Mouse (Mus musculus): ENCODE measurements at regions not wholly inside any gene's neighbourhood (a gene's known extent, or its start where the extent isn't known, plus 50 kb on each side); places are given as distances from the start of the nearest gene placed in this dataset.
A peak's percentile ranks its signal among the peaks of the same experiment; 100 is the strongest.

GRCm38 (mm10) chr7:36934792-36935555, 237.1 kb downstream of the Tshz3 start:
- peak; percentile 65 to 69 for DNase-seq (ENCODE audit: low spot score in 2 of 2)

GRCm38 (mm10) chr7:36940611-36941010, 242.7 kb downstream of the Tshz3 start:
- DNase-seq (ENCODE audit: low spot score in 2 of 2): no peak

- DNase-seq (ENCODE audit: low spot score in 2 of 2): no peak
These were observed 247.3 kb downstream of the Tshz3 start for GRCm38 (mm10) chr7:36945024-36945815.

GRCm38 (mm10) chr7:36949511-36949910, 251.6 kb downstream of the Tshz3 start:
- DNase-seq (ENCODE audit: low spot score in 2 of 2): no peak

GRCm38 (mm10) chr7:36955376-36955775, 257.5 kb downstream of the Tshz3 start:
- no peak for DNase-seq (ENCODE audit: low spot score in 2 of 2)

GRCm38 (mm10) chr7:36958255-36958654, 260.3 kb downstream of the Tshz3 start:
- DNase-seq (ENCODE audit: low spot score in 2 of 2): no peak

GRCm38 (mm10) chr7:36971772-36972171, 273.9 kb downstream of the Tshz3 start:
- DNase-seq (ENCODE audit: low spot score in 2 of 2): no peak

- DNase-seq (ENCODE audit: low spot score in 2 of 2): no peak
These were observed 275.9 kb downstream of the Tshz3 start for GRCm38 (mm10) chr7:36973654-36974320.

GRCm38 (mm10) chr7:36974573-36974972, 276.7 kb downstream of the Tshz3 start:
- DNase-seq (ENCODE audit: low spot score in 2 of 2): peak; percentile 12 to 46

GRCm38 (mm10) chr7:36975475-36975874, 277.6 kb downstream of the Tshz3 start:
- no peak for DNase-seq (ENCODE audit: low spot score in 2 of 2)

GRCm38 (mm10) chr7:36977819-36978218, 279.9 kb downstream of the Tshz3 start:
- DNase-seq (ENCODE audit: low spot score in 2 of 2): no peak

GRCm38 (mm10) chr7:36989380-36989779, 291.5 kb downstream of the Tshz3 start:
- no peak for DNase-seq (ENCODE audit: low spot score in 2 of 2)

- DNase-seq (ENCODE audit: low spot score in 2 of 2): no peak
These were observed 306.7 kb downstream of the Tshz3 start for GRCm38 (mm10) chr7:37004601-37005000.

- DNase-seq (ENCODE audit: low spot score in 2 of 2): no peak
These were observed 307.8 kb downstream of the Tshz3 start for GRCm38 (mm10) chr7:37005701-37006100.

GRCm38 (mm10) chr7:37006921-37007320, 309.0 kb downstream of the Tshz3 start:
- no peak for DNase-seq (ENCODE audit: low spot score in 2 of 2)

- DNase-seq (ENCODE audit: low spot score in 2 of 2): no peak
These were observed 313.3 kb downstream of the Tshz3 start for GRCm38 (mm10) chr7:37011180-37011754.

- no peak for DNase-seq (ENCODE audit: low spot score in 2 of 2)
These were observed 322.2 kb downstream of the Tshz3 start for GRCm38 (mm10) chr7:37020078-37020477.

GRCm38 (mm10) chr7:37024501-37025025, 326.6 kb downstream of the Tshz3 start:
- no peak for DNase-seq (ENCODE audit: low spot score in 2 of 2)

GRCm38 (mm10) chr7:37064582-37065458, 366.9 kb downstream of the Tshz3 start:
- DNase-seq (ENCODE audit: low spot score in 2 of 2): no peak

GRCm38 (mm10) chr7:37077698-37078097, 379.8 kb downstream of the Tshz3 start:
- DNase-seq (ENCODE audit: low spot score in 2 of 2): no peak

All from left cerebral cortex, adult 18-20 months (tissue).